Mouse (Mus musculus) myocyte (in vitro differentiated cells): Measurements from ENCODE around the gene Pinlyp.

Source experiments
- CEBPB ChIP-seq: IDR thresholded peaks from 2 replicates; pipeline ENCODE4 v1.6.1; 2011; ENCODE audit warnings: mild to moderate bottlenecking, moderate library complexity; ENCODE audit not compliant: poor library complexity, insufficient read depth, severe bottlenecking
- E2F4 ChIP-seq: IDR thresholded peaks from one replicate; pipeline ENCODE4 v1.6.1; 2011; ENCODE audit warnings: mild to moderate bottlenecking, control low read depth, moderate library complexity; ENCODE audit not compliant: insufficient read depth
- POLR2A ChIP-seq: IDR thresholded peaks from one replicate; pipeline ENCODE4 v1.6.1; 2011; ENCODE audit warnings: low read depth, mild to moderate bottlenecking, control low read depth, moderate library complexity; ENCODE audit not compliant: insufficient read length
- POLR2AphosphoS2 ChIP-seq: IDR thresholded peaks from one replicate; pipeline ENCODE4 v1.6.1; 2011; ENCODE audit warnings: low read depth, control low read depth; ENCODE audit not compliant: insufficient read length
- REST ChIP-seq: IDR thresholded peaks from one replicate; pipeline ENCODE4 v1.6.1; 2011; ENCODE audit warnings: mild to moderate bottlenecking, control low read depth, moderate library complexity; ENCODE audit not compliant: insufficient read depth, insufficient read length
- SRF ChIP-seq: IDR thresholded peaks from one replicate; pipeline ENCODE4 v1.6.1; 2011; ENCODE audit warnings: low read depth; ENCODE audit not compliant: control insufficient read depth, insufficient read length
- TCF3 ChIP-seq: IDR thresholded peaks from one replicate; pipeline ENCODE4 v1.6.1; 2011; ENCODE audit warnings: low read depth, control low read depth; ENCODE audit not compliant: insufficient read length

- TF ChIP-seq POLR2A (no peak), E2F4 (no peak), REST (no peak), TCF3 (no peak), CEBPB (no peak), SRF (no peak), POLR2AphosphoS2 (no peak)
These were observed 42.4 kb upstream of the Pinlyp start for GRCm38 (mm10) chr7:24588336-24588735.
